Mouse (Mus musculus) C2C12 (cell line): ENCODE data around the gene Gm20605. TPM values are rescaled to one million over a fixed set of nuclear protein-coding genes. Genes with fewer than 3 reads are reported as not detected.
A peak's percentile ranks its signal among the peaks of the same experiment; 100 is the strongest.

ENCODE experiments used
- H3K27me3 ChIP-seq: one replicate; pipeline ENCODE4 v1.6.1; 2011; ENCODE audit not compliant: control insufficient read depth, insufficient read depth, insufficient read length
- H3K36me3 ChIP-seq: one replicate; pipeline ENCODE4 v1.6.1; 2011; ENCODE audit not compliant: control insufficient read depth, insufficient read depth
- H3K4me3 ChIP-seq: one replicate; pipeline ENCODE4 v1.5.1; 2011; ENCODE audit warnings: mild to moderate bottlenecking, control low read depth; ENCODE audit not compliant: poor library complexity, insufficient read depth, severe bottlenecking
- H3K79me2 ChIP-seq: one replicate; pipeline ENCODE4 v1.6.1; 2011; ENCODE audit not compliant: control insufficient read depth, insufficient read depth
- H3K79me3 ChIP-seq: one replicate; pipeline ENCODE4 v1.6.1; 2011; ENCODE audit warnings: low read depth, control low read depth
- H3ac ChIP-seq: one replicate; pipeline ENCODE3; 2011; ENCODE audit warnings: low read depth; ENCODE audit not compliant: control insufficient read depth, insufficient read length
- CEBPB ChIP-seq: IDR thresholded peaks from one replicate; pipeline ENCODE4 v1.6.1; 2011; ENCODE audit warnings: low read depth, mild to moderate bottlenecking, control low read depth, moderate library complexity
- CTCF ChIP-seq: IDR thresholded peaks from one replicate; pipeline ENCODE4 v1.5.1; 2011; ENCODE audit not compliant: control insufficient read depth, insufficient read depth, insufficient read length
- FOSL1 ChIP-seq: IDR thresholded peaks from one replicate; pipeline ENCODE4 v1.8.0; 2011; ENCODE audit warnings: mild to moderate bottlenecking, low read length; ENCODE audit not compliant: poor library complexity, insufficient read depth, severe bottlenecking
- MAX ChIP-seq: IDR thresholded peaks from one replicate; pipeline ENCODE4 v1.6.1; 2011; ENCODE audit warnings: mild to moderate bottlenecking, control low read depth
- MYOD1 ChIP-seq: IDR thresholded peaks from one replicate; pipeline ENCODE4 v1.6.1; 2011; ENCODE audit warnings: low read depth; ENCODE audit not compliant: control insufficient read depth, insufficient read length
- MYOG ChIP-seq: IDR thresholded peaks from one replicate; pipeline ENCODE4 v1.6.1; 2011; ENCODE audit not compliant: control insufficient read depth, insufficient read length; ENCODE audit errors: extremely low read depth
- USF1 ChIP-seq: IDR thresholded peaks from one replicate; pipeline ENCODE4 v1.6.1; 2011; ENCODE audit warnings: low read depth, mild to moderate bottlenecking, control low read depth, moderate library complexity
- polyA plus RNA-seq: library from polyadenylated mRNA; unstranded; fragments of >200 nt; fragmentation: generic; extraction: Trizol; gene quantifications from one replicate; pipeline ENCODE4 v1.2.1, GENCODE M21; 2012; ENCODE audit warnings: missing spikeins

The Gm20605 gene
- polyA plus RNA-seq, 1 experiment: 5.0 TPM

- H3K4me3 ChIP-seq: no peak overlapping the region
- H3K36me3 ChIP-seq: no peaks in the 10 kb centered on the region
- H3ac ChIP-seq: no peak overlapping the region
- H3K79me3 ChIP-seq: no peaks in the 10 kb centered on the region
- peaks cover 4% of the 10 kb centered on the region for H3K79me2 ChIP-seq
- H3K27me3 ChIP-seq: no peaks in the 10 kb centered on the region
- no peak for TF ChIP-seq MYOG
- no peak for TF ChIP-seq MYOD1
- no peak for TF ChIP-seq CTCF
- no peak for TF ChIP-seq CEBPB
- TF ChIP-seq FOSL1: no peak
- no peak for TF ChIP-seq USF1
- TF ChIP-seq MAX: no peak
Measured at GRCm38 (mm10) chr5:137595921-137596320, 33.1 kb upstream of the Gm20605 start.

GRCm38 (mm10) chr5:137596601-137597261, 32.2 kb upstream of the Gm20605 start:
- peaks cover 4% of the 10 kb centered on the region for H3K79me2 ChIP-seq
- no peaks in the 10 kb centered on the region for H3K79me3 ChIP-seq
- H3K27me3 ChIP-seq: no peaks in the 10 kb centered on the region
- H3K36me3 ChIP-seq: no peaks in the 10 kb centered on the region
- H3ac ChIP-seq: no peak overlapping the region
- no peak for TF ChIP-seq MYOG
- no peak for TF ChIP-seq CTCF
- TF ChIP-seq FOSL1: no peak
- no peak for TF ChIP-seq CEBPB
- no peak for TF ChIP-seq MAX
- TF ChIP-seq USF1: no peak
- TF ChIP-seq MYOD1: no peak
- H3K4me3 ChIP-seq: no peak overlapping the region

GRCm38 (mm10) chr5:137597625-137598024, 31.4 kb upstream of the Gm20605 start:
- H3ac ChIP-seq: no peak overlapping the region
- TF ChIP-seq MYOD1: no peak
- no peak for TF ChIP-seq CEBPB
- no peaks in the 10 kb centered on the region for H3K36me3 ChIP-seq
- no peaks in the 10 kb centered on the region for H3K27me3 ChIP-seq
- peaks cover 4% of the 10 kb centered on the region for H3K79me3 ChIP-seq
- H3K79me2 ChIP-seq: peaks cover 11% of the 10 kb centered on the region
- no peak overlapping the region for H3K4me3 ChIP-seq

- TF ChIP-seq USF1 (no peak), MYOG (no peak), FOSL1 (no peak), CTCF (no peak), MAX (no peak), CEBPB (no peak), MYOD1 (no peak)
- Histone ChIP-seq H3K79me2 (peaks cover 13% of the 10 kb centered on the region), H3K27me3 (no peaks in the 10 kb centered on the region), H3K36me3 (peaks cover under 1% of the 10 kb centered on the region), H3K4me3 (no peak overlapping the region), H3ac (no peak overlapping the region), H3K79me3 (peaks cover 4% of the 10 kb centered on the region)
Measured at GRCm38 (mm10) chr5:137598100-137598826, 30.7 kb upstream of the Gm20605 start.

GRCm38 (mm10) chr5:137599600-137599999, 29.4 kb upstream of the Gm20605 start:
- no peak for TF ChIP-seq MYOD1
- no peak for TF ChIP-seq FOSL1
- TF ChIP-seq USF1: no peak
- TF ChIP-seq CTCF: no peak
- Histone ChIP-seq H3K27me3 (no peaks in the 10 kb centered on the region), H3K36me3 (peaks cover 13% of the 10 kb centered on the region), H3K4me3 (peak overlapping the region; percentile 59), H3K79me3 (peaks cover 4% of the 10 kb centered on the region), H3K79me2 (peaks cover 13% of the 10 kb centered on the region), H3ac (peak overlapping the region; percentile 22)

GRCm38 (mm10) chr5:137600281-137600618, 28.7 kb upstream of the Gm20605 start:
- H3K36me3 ChIP-seq: peaks cover 18% of the 10 kb centered on the region
- no peak for TF ChIP-seq CEBPB
- no peak for TF ChIP-seq USF1
- TF ChIP-seq MAX: no peak
- TF ChIP-seq CTCF: no peak
- TF ChIP-seq MYOG: no peak
- TF ChIP-seq FOSL1: no peak
- TF ChIP-seq MYOD1: no peak

More at GRCm38 (mm10) chr5:137600281-137600618, 28.7 kb upstream of the Gm20605 start:
- H3ac ChIP-seq: peak overlapping the region; percentile 60
- H3K27me3 ChIP-seq: no peaks in the 10 kb centered on the region
- H3K79me2 ChIP-seq: peaks cover 13% of the 10 kb centered on the region
- peaks cover 4% of the 10 kb centered on the region for H3K79me3 ChIP-seq
- peak overlapping the region; percentile 59 for H3K4me3 ChIP-seq
